Mouse (Mus musculus): ENCODE data around the gene Dpysl5. TPM values are rescaled to one million over a fixed set of nuclear protein-coding genes. Genes with fewer than 3 reads are reported as not detected.

Dpysl5 gene
- total RNA-seq, 2 experiments from 2014 or later: 114 to 115 TPM

DNA sequence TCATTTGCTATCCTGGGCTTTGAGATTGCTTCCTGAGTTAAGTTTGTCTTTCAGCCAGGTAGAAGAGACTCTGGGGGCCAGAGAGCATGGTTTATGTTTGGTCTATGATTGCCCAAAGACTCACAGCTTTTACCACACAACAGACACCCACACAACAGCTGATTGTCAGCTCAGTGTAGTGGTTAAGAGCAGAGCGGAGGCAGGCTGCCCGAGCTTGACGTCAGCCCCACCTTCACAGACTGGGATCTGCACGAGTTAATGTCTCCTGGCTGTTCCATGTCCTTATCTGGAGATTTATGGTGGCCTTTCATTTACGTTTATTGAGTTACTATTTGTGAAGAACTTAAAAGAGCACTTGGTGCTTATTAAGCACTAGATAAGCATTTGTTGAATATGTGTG is 43.9 kb downstream of the Dpysl5 start:
- no peak for DNase-seq (ENCODE audit: low spot score in 2 of 2)

DNA sequence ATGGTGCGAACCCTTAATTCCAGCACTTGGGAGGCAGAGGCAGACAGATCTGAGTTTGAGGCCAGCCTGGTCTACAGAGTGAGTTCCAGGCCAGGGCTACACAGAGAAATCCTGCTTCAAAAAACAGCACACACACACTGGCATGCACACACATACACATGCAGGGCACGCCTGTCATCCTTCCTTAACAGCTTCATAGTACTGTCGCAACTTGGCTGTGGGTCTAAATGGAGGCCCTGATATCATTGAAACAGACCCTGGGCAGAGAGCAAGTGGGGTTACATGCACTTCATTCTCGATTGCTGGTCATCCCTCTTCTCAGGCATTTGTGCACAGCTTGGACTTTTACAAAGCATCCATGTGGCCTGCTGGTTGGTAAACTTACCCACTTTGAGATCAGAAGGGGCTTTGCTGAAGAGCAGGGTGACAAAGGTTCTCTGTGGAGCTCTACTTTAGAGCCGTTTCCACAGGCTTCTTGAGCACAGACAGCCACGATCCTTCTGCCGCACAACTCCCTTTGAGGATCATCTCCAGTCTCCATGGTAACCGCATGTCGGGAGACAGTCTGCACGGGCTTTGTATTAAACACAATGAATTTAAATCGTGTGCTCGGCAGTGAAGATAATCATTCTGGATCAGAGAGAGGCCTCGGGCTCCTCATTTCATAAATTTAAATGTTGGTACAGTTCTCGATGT is 51.6 kb downstream of the Dpysl5 start:
- peak in 1 of 2 experiments; percentile 67 for DNase-seq (ENCODE audit: low spot score in 2 of 2)

DNA sequence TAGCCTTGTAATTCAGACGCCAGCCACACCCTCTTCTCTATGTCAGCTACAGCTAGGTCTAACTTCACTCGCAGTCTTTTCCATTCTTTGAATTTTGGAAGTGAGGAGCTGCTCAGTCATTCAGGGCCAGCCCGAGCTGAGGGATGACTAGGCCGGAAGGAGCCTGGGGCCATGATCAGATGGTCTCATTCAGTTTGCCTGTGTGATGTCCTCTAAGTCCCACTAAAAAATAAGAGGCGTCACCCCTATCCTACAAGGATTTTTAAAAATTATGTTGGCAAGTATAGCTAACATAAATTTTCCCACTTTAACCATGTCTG is 52.1 kb downstream of the Dpysl5 start:
- no peak for DNase-seq (ENCODE audit: low spot score in 2 of 2)

DNA sequence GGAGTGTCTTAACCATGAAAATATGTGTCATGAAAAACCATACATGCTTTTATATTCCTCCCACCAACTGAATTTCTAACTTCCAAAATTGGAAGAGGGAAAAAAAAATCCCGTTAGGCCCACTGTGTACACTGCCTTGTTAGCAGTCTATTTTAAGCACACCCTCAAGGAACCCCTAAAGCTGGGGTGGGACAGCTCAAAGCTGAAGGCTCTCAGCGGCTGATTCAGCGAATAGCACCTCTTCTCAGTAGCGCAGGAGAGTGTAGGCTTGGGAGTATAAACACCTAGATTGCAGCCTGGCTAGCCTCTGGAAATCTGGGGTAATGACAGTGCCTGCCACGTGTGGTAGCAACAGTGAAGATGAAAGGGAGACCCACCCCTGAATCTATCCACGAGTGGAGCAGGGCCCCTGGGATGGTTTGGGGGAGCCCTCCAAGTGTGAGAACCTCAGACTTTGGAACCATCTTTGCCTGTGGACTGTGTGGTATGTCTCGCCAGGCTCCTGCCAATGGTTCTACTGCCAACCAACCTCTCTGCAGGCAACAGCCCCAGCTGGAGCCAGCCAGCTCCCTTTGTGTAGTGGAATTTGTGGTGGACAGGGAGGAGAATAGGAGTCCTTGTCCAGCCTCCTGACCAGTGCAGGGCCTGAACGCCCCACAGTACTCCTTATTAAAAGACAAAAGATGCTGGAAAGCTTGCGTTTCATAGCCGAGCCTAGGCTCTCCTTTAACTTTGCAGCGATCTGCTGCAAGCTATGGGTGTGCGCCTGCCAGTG is 54.4 kb downstream of the Dpysl5 start:
- no peak for DNase-seq (ENCODE audit: low spot score in 2 of 2)

DNA sequence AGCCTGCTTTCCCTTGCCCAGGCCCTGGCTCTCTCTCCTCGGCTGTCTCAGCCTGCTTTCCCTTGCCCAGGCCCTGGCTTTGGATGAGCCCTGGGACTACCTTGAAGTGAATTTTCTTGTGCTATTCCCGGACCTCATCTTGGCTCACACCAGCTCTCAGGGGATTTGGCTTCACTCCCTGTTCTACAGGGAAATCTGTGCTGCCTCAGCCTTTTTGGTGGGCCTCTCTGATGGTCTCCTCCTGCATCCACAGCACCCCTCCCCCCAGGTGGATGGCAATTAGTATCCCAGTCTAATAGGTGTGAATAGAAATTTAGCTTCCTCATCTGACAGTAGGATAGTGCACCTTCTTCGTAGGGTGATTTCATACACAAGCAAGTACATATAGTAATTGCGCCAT is 56.7 kb downstream of the Dpysl5 start:
- DNase-seq (ENCODE audit: low spot score in 2 of 2): no peak

DNA sequence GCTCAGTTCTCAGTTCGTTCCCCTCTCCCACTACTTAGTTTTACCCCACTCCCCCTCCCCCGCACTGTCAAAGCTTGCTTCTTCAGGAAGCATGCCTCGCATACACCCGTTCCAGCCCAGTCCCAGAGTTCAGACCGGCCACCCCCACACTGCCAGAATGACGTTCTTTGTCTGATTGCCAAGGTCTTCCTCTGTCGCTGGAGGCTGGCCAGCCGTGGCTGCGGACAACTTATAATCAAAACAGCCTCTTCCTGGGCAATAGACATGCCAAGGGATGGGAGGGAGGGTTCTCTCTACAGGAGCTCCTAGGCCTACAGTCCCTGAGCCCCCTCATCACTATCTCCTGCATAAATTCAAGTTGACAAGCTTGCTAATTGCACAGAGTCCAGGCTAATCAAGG is 57.2 kb downstream of the Dpysl5 start:
- no peak for DNase-seq (ENCODE audit: low spot score in 2 of 2)

DNA sequence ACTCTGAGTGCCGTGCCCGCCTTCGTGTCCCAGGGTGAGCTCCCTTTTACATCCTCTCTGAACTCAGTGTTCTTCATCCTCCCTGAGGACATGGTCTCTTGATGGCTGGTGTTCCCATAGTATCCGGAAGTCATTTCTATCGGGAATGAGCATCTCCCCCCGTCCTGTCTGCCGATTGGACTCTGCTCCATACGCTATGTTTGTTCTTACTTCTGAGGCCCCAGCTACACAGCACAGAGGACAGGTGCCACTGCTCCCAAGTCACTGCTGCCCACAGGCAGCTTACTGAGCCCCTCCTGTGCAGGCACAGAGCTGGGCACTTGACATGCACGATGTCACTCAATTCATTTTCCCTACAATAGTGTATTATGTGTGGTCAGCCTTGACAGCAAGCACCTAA is 57.7 kb downstream of the Dpysl5 start:
- DNase-seq (ENCODE audit: low spot score in 2 of 2): no peak

DNA sequence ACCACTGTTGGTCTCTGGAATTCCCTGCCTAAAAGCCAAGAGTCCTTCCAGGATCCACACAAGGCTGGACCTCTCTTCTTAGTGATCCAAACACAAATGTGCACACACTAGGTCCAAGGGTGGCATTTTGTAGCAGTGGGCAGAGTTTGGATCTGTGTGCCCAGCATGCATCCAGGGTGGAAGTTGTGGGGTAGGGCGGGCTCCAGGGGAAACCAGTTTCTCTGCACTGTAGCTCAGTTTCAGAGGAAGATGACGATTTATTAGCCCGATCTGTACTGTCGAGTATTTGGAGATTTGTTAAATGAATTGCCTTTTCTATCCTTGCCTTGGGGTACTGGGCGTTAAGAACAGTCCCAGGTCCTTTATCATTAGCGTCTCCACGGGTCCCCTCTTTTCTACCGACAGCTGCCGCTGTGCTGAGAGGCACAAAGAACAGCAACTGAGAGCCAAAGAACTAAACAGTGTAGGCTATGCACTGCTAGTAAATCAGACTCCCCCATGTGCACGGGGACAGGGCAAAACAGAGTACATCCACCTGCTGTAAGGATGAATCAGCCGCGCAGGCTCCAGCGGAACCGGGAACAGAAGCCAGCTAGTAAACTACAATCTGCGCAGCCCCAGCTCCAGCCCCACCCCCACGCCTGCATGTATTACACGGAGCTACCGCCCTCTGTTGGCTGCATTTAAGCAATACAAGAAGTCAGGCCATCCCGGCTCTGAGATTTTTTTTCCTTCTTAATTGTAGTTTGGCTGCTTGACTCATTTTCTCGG is 63.4 kb downstream of the Dpysl5 start:
- peak; percentile 89 to 96 for DNase-seq (ENCODE audit: low spot score in 2 of 2)

DNA sequence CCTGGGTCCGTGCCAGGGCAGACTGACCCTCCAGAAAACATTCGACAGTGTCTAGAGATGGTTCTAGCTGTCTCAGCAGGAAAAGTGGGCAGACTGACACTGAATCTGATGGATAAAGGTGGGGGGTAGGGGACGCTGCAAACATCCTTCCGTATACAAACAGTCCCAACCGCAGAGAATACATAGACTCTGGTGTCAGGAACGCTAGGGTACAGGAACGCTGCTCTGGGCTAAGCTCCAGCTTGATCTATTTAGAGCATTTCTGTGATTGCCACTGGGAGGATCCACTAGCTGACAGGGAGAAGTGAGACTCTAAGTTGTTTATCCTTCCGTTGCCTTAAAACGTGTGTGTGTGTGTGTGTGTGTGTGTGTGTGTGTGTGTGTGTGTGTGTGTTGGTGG is 69.3 kb downstream of the Dpysl5 start:
- peak in 1 of 2 experiments; percentile 52 for DNase-seq (ENCODE audit: low spot score in 2 of 2)

DNA sequence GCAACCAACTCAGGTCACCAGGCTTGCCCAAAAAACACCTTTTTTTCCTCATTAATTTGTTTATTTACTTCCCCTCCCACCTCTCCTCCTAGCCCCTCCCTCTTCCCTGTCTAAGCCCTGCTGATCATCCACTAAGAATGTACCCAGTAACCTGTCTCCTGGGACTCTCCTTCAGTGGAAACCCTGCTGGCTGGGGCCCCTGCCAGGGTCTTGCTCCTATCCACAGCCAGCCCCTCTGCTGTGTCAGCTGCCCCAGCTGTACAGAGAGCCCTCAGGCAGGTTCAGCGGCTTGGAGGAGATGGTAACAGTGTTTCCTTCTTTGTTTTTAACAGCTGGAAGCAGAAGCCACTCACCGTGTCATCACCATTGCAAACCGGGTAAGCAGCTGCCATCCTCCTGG is 69.8 kb downstream of the Dpysl5 start:
- DNase-seq (ENCODE audit: low spot score in 2 of 2): no peak

DNA sequence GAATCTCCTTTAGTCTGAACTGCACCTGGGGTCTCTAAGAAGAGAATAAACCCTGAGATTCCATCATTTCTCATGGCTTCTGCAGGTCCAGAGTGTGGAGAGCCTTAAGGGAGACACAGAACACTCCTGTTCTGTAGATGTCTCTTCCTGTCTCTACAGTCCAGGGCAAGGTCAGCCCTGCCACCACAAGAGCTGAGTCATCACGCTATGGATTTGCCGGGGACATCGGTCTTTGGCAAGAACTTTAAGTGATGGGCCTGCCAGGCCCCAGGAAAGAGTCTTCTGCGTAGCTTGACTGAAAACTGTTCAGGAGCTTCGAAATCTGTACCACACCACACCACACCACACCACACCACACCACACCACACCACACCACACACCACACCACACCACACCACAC is 76.0 kb downstream of the Dpysl5 start:
- DNase-seq (ENCODE audit: low spot score in 2 of 2): no peak

DNA sequence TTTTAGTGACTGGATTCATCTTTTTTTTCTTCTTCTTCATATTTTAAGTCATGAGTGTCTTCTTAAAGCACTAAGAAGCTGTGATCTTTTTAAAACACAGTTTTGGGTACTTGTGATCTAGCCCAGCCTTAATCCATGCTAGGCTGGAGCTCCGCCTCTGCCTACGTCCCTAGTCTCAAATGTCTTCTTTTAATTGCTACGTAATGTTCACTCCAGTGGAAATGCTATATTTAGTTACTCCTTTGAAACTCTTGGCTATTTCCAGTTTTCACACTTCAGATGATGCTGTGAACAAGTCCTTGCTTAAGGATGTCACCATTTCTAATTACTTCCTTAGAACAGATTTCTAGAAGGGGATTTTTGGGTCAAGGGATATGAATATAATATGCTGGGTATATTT is 78.7 kb downstream of the Dpysl5 start:
- no peak for DNase-seq (ENCODE audit: low spot score in 2 of 2)

DNA sequence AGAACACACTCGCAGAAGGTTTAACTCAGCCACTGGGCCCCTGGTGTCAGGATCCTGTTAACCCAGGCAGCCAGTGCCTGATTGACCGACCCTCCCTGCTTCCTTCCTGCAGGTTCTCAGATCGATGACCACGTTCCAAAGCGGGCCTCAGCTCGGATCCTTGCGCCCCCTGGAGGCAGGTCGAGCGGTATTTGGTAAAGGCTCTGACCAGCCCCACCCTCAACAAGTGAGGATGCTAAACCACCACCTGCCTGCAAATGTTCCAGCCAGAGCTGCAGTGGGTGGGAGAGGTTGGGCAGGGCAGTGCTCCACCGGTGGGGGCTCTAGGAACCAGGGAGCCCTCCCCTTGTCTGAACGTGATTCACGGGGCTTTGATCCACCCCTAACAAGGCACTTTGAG is 84.8 kb downstream of the Dpysl5 start:
- DNase-seq (ENCODE audit: low spot score in 2 of 2): peak; percentile 70 to 80

DNA sequence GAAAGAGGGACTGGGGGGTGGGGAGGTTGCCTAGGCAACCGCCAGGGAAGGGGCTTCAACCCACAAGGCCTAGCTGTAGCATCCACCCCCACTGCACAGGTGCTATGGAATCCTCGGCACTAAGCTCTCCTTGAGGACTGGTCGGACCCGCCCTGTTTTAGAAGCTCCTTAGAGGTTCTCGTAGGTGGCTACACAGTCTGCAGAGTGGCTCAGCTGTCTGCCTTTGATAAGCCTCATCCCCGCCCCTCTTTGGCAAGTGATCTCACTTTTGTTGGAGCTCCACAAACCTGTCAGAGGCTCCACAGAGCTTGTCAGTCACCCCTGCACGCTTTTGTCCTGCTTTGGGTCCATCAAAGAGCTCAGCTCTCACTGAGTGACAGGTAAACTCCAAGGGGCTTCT is 86.1 kb downstream of the Dpysl5 start:
- no peak for DNase-seq (ENCODE audit: low spot score in 2 of 2)

DNA sequence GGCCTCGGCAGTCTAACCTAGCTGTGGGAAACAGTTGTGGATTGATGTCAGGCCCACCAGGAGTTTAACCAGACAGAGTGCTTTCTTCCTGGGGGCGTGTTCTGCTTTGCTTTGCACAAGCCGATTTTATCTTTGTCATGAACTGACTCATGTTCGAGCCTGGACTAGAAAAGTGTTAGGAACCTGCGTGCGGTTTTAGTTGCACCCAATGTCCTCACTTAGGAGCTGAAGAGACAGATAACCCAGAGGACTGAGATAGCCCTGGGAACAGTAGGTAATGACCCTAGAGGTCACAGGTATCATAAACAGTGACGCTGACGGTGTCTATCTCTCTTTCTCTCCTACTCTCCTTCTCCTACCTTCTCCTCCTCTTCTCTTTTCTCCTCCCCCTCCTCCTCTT is 86.6 kb downstream of the Dpysl5 start:
- no peak for DNase-seq (ENCODE audit: low spot score in 2 of 2)

DNA sequence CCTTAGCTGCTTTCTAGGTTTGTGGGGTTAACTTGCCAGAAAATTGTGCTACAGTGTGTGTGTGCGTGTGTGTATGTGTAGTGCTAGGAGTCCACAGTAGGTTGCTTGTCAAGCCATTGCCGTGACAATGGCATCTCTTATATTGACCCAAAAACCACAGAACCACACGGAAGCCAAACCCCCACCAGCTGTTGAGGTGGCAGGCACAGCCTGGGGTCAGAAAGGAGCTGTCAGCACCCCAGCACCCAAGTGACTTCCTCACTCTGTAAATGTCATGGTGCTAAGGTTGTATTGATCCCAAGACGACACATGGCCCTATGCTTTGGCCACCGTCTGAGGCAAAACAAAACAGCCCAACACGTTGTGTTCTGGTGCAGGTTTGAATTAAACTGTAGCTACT is 87.6 kb downstream of the Dpysl5 start:
- no peak for DNase-seq (ENCODE audit: low spot score in 2 of 2)

DNA sequence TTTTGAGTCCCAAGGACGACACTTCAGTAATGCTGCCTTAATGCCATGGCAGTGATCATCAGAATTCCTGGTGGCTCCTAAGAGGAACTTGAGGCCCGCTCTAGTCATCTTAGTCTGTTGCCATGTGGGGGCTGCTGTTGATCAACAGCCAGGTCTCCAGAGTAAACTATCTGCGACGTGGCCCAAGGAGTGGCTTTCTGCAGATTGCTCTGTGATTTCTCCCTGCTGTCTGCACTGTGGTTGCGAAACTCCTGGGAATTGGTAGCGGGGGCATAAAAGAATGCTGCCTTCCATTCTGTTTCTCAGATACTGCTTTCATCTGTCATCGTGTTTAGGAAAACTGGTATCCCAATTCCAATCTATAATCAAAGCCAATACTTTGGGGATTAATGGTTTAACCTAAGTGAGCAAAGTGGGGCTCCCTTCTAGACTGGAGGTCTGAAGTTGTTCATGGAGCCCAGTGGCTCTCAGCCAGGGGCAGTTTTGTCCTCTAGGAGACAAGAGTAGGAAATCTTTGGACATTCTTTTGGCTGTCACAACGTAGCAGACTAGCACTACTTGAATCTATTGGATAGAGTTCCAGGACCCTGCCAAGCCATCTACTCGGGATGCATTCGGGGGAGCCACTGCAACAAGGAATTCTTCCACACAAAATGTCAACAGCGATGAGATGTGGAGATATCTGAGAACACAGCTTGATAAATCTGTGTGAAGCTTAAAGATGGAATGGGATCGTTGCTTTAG is 91.5 kb downstream of the Dpysl5 start:
- DNase-seq (ENCODE audit: low spot score in 2 of 2): no peak

DNA sequence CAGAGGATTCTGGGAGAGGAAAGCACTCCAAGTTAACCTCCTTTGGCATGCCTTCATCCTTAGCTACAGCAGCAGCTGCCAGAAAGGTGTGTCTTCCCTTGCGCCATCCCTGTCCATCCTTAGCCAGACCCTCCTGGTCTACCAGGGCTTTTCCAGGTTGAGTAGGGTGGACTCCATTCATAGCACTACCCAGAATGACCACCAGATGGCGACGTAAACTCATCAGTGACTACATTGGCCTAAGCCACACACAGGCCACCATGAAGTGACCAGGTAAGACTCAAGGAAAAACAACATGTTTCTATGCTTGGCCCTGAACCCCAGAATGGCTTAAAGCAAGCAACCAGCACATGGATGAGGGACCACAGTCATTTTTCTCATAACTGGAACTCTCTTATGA is 94.7 kb downstream of the Dpysl5 start:
- peak; percentile 86 to 89 for DNase-seq (ENCODE audit: low spot score in 2 of 2)

DNA sequence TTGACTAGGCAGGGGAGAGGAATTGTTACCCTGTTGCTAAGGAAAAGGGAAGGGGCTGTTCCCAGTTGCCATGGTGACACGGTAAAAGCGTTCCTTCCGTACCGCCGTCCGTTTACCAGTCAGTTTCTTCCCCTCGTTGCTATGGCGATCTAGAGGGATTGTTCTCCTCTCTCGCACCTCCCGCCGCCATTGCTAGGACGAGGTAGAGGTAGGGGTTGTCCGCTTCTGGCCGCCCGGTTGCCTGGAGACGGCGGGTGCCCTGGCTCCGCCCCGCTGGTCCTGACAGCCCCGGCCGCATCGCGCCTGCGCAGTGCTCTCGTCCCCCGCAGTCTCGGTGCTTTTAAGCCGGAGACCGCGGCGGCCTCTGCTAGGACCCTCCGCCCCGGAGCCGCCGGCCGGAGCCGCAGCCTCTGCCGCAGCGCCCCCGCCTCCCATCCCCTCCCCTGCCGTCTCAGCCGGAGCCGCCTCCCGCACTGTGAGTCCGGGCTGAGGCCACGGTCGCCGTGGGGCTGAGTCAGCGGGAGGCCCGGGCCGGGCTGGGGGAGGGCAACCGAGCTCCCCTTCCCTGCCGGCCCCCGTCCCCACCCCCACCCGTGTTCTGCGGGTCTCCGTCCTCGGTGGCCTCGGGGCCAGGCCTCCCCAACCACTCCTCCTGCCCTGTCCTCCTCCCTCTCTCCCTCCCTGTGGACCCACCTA is 103.2 kb downstream of the Dpysl5 start, which contains the start of gene Mapre3:
Gene Mapre3, plus strand, starts transcription at position 218 of the 696 bp plus-strand sequence.
- peak; percentile 93 to 94 for DNase-seq (ENCODE audit: low spot score in 2 of 2)

DNA sequence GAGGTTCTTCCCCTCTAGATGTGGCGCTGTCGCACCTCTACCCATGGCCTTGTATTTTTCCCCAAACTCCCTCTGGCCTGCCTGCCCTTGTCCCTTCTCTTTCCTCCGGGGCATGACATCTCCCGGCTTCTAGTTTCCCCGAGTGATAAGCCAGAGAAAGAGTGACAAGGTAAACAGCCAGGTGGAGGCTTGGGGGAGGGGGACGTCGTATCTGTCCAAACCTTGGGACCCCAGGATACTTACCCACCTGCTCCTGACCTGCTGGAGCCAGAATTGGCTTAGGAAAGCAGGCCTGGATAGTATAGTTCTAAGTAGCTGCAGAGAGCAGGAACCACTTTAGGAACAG is 103.7 kb downstream of the Dpysl5 start:
- DNase-seq (ENCODE audit: low spot score in 2 of 2): no peak

DNA sequence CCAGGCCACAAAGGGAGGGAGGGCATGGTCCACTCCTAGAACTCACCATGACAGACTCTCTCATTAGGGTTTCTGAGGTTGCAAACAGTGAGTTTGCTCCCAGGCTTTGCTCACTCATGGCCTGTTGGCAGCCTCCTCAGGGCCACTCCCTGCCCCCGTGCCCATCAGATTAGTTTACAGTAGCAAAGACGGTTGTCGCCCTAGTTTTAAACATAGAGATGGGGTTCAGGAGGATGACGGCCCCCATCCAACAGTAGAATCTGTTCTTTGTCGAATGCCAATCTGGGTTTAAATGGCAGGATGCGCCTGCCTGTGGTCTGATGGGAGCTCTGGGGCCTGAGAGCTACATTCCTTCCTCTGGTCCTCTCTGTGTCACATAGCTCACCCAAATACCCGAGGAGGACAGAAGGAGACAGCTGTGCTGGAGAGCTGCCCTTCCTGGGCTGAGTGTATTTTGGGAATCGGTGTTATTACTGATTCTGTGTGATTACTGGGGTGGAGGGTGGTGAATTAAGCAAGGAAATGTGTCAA is 105.0 kb downstream of the Dpysl5 start:
- DNase-seq (ENCODE audit: low spot score in 2 of 2): no peak
